Comparison of ENCODE assay signal across 17 mouse cellular contexts in the genomic region with DNA sequence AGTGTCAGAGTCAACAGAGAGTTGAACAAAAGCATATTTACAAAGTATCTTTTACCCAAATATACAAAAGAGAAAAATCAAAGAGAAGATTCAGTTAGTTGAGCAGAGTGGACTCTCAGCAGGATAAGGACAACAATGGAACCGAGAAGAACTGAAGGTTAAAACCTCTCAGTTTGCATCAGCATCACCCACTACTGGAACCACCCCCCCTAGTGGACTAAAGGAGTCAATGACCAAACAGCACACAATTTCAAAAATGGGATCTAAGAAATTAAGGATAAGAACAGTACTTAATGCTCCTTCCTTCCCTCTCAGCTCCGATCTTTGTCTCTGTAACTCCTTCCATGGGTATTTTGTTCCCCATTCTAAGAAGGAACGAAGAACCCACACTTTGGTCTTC.
DNase-seq lines count a peak whose midpoint lies in the region; ATAC-seq and TF ChIP-seq lines count a peak whose summit lies in the region.
"Had no signal": no experiment of that assay in that cellular context is flagged by ENCODE, and none has a peak within 500 bp of the region (broad histone marks: within the 10 kb centered on the region; RNA-seq: fewer than 3 reads in every experiment).

No protein-coding gene starts in this region.

- no peak overlapping the region for H3K4me2 ChIP-seq in kidney, postnatal 0 days (ENCODE audit: low read length)
- H3K4me2 ChIP-seq: heart, embryonic 12.5 days; hindbrain, embryonic 13.5 days; kidney, embryonic 15.5 days; limb, embryonic 13.5 days; lung, embryonic 15.5 days had no signal

- H3K4me3 ChIP-seq in kidney, postnatal 0 days (replicated peaks; ENCODE audit: low read depth, low read length): no peak overlapping the region
- H3K4me3 ChIP-seq in E14TG2a.4 (replicated peaks; ENCODE audit: low read length): no peak overlapping the region
- H3K4me3 ChIP-seq: heart, embryonic 12.5 days; hindbrain, embryonic 13.5 days; kidney, embryonic 15.5 days; limb, embryonic 13.5 days; lung, embryonic 15.5 days; myocyte had no signal

- no peaks in the 10 kb centered on the region for H3K4me1 ChIP-seq in kidney, postnatal 0 days (replicated peaks; ENCODE audit: insufficient read depth, low read length)
- no peaks in the 10 kb centered on the region for H3K4me1 ChIP-seq in E14TG2a.4 (replicated peaks; ENCODE audit: low read depth, low read length)
- H3K4me1 ChIP-seq: heart, embryonic 12.5 days; hindbrain, embryonic 13.5 days; kidney, embryonic 15.5 days; limb, embryonic 13.5 days; lung, embryonic 15.5 days had no signal

- 92% methylated on average over 3 of the region's 3 CpGs for WGBS in kidney, postnatal 0 days

- no peak overlapping the region for H3K27ac ChIP-seq in kidney, postnatal 0 days
- H3K27ac ChIP-seq: hindbrain, embryonic 13.5 days; limb, embryonic 13.5 days; lung, embryonic 15.5 days had no signal

- TF ChIP-seq CTCF in kidney, postnatal 0 days (IDR thresholded peaks at IDR 0.05; ENCODE audit: low read depth): peak; percentile 34; the same call in 1 of the 2 replicates
- TF ChIP-seq CTCF in E14TG2a.4 (conservative IDR thresholded peaks at IDR 0.05; ENCODE audit: low read length): peak; percentile 58

- no peak overlapping the region for H3K9ac ChIP-seq in kidney, postnatal 0 days (ENCODE audit: low read depth, low read length)
- H3K9ac ChIP-seq: heart, embryonic 12.5 days; hindbrain, embryonic 13.5 days; kidney, embryonic 15.5 days; limb, embryonic 13.5 days; lung, embryonic 15.5 days had no signal

- DNase-seq in kidney, postnatal 0 days (ENCODE audit: low spot score): no peak
- DNase-seq in kidney, postnatal 14 days: no peak
- peak; percentile 28 to 39 for DNase-seq in B cell, adult 2 months
- DNase-seq in thymus, adult 18-20 months: no peak
- DNase-seq in left cerebral cortex, adult 18-20 months (ENCODE audit: low spot score in 2 of 2): no peak
- DNase-seq: cerebellum, adult 8-10 months; layer of hippocampus, postnatal 36 days; thymus, adult 2 months had no signal

- no peaks in the 10 kb centered on the region for H3K9me3 ChIP-seq in kidney, postnatal 0 days (replicated peaks; ENCODE audit: low read length)
- peaks cover 5% of the 10 kb centered on the region for H3K9me3 ChIP-seq in E14TG2a.4 (ENCODE audit: low read length)
- H3K9me3 ChIP-seq: heart, embryonic 12.5 days; hindbrain, embryonic 13.5 days; kidney, embryonic 15.5 days; limb, embryonic 13.5 days; lung, embryonic 15.5 days had no signal

- H3K27me3 ChIP-seq in kidney, postnatal 0 days (ENCODE audit: insufficient read depth, low read length): no peaks in the 10 kb centered on the region
- no peaks in the 10 kb centered on the region for H3K27me3 ChIP-seq in E14TG2a.4 (ENCODE audit: insufficient read depth, low read length)
- H3K27me3 ChIP-seq: heart, embryonic 12.5 days; hindbrain, embryonic 13.5 days; kidney, embryonic 15.5 days; limb, embryonic 13.5 days; lung, embryonic 15.5 days had no signal

- no peak for ATAC-seq in kidney, postnatal 0 days (replicated peaks; ENCODE audit: low FRiP score, low read depth)
- peak; percentile 48 for ATAC-seq in inflammation-experienced regulatory T-cells, adult 6 months
- ATAC-seq: forebrain, embryonic 14.5 days had no signal

- H3K36me3 ChIP-seq in kidney, postnatal 0 days (ENCODE audit: insufficient read depth, low read length): no peaks in the 10 kb centered on the region
- no peaks in the 10 kb centered on the region for H3K36me3 ChIP-seq in E14TG2a.4 (ENCODE audit: insufficient read depth, low read length)
- H3K36me3 ChIP-seq: hindbrain, embryonic 13.5 days; lung, embryonic 15.5 days had no signal

Comparison
In these comparisons a context has a peak if more than half of its experiments do, and no peak if none do; other contexts are left out.
1. DNase-seq: peak in B cell, adult 2 months (2 of 2); none in kidney, postnatal 0 days (single experiment), kidney, postnatal 14 days (single experiment), thymus, adult 18-20 months (0 of 2) and left cerebral cortex, adult 18-20 months (0 of 2).